Mouse (Mus musculus) activated CD4-positive, CD25-positive, alpha-beta regulatory T cell, adult 4 months (primary cell): Measurements from ENCODE around the gene Rchy1. TPM values are rescaled to one million over a fixed set of nuclear protein-coding genes. Genes with fewer than 3 reads are reported as not detected.

Experiments
- ATAC-seq: one replicate; pipeline ENCODE4 v1.8.0; 2017
- polyA plus RNA-seq, 2 experiments: library from polyadenylated mRNA; unstranded; fragments of 100-300 nt; shearing (Covaris generic); gene quantifications; one replicate each; pipeline ENCODE4 v1.2.1; 2017

The Rchy1 gene
- 10 to 100 TPM; 73.3 to 92.6 TPM for polyA plus RNA-seq

DNA sequence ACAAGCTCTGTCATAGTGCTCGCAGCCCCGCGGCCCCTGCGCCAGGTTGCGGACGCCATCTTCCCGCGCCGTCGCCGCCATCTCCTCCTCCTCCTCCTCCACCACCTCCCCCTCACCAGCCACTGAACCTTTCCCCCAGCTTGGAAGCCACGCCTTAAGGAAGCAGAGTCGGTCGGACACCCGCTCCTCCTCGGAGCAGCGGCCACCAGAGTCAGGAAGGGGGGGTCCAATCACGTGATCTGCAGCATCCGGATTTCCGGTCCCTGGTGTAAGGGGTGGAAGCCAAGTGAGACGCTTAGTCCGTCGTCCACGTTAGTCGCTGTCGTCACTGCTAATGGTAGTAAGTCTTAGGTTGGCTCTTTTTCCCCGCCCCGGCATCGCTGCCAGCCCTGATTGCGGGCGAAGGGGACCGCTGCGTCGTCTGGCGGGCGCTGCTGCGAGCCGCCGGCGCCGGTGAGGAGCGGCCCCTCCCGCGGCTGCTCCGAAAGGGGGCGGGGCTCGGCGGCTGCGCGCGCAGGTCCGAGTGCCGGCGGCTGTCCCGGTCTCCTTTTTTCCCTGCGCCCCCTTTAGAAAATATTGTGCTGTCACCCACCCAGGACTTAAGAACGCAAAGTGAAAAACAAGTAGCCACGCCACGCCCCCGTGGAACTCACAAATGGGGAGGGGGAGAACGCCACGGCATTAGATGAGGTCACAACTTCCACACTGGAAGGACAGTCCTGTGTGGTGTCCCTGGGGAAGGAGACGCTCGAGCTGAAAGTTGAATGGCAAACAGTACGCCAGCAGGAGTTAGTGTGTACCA is at the start of gene Rchy1:
Rchy1 (minus strand) TSS at position 430 of the 802 bp plus-strand sequence.
- ATAC-seq = peak; percentile 83

DNA sequence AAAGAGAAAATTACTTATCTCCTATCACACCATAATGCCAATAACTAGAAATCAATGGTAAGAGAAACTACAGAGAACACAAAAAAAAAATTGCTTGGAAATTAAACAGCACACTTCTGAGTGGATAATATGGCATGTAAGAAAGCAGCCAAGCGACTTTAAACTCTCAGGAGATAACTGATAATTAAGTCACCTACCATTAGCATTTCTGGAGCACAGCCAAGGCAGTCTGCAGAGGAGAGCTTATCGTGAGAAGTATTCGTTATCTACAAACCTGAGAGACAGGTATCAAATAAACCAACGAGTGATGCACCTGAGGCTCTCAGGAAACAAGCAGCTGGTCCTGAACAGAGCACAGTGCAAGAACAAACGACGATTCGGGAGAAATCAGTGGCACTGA is 48.9 kb upstream of the Rchy1 start:
- ATAC-seq = no peak

- ATAC-seq = no peak
These were observed 47.0 kb upstream of the Rchy1 start for GRCm38 (mm10) chr5:92009827-92010226.

GRCm38 (mm10) chr5:92003011-92003410 is 40.1 kb upstream of the Rchy1 start:
- ATAC-seq = peak; percentile 56

- peak; percentile 82 for ATAC-seq
These were observed 37.9 kb upstream of the Rchy1 start for GRCm38 (mm10) chr5:92000770-92001169.

DNA sequence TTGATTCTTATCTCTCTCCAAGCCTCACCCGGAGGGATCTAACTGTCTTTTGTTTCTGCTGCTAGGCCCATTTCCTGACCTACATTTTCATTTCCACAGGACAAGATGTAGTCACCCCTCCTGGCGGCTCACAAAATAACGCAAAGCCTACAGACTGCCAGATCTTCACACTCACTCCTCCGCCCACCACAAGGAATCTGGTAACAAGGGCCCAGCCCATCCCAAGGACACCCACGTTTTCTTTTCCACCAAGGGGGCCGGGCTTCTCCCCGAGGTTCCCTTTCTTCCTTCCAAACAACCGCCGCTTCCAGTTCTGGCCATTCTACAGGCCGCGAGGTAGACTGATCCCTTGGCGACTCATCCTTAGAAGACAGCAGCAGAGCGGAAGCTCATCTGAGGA is 31.7 kb upstream of the Rchy1 start:
- no peak for ATAC-seq

DNA sequence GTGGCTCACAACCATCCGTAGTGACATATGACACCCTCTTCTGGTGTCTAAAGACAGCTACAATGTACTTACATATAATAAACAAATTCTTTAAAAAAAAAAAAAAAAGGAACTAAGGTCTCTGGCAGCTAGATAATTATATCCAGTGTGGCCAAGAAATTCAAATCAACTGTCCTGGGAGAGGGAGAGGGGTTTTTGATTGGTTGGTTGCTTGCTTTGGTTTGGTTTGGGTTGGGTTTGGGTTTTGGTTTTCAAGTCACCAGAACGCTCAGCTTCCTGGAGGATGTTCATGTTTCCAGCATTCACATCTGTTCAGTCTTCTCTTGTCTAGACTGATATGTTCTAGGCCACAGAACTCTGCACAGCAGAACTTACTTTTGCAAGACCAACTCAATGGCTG is 30.2 kb upstream of the Rchy1 start:
- ATAC-seq = no peak

DNA sequence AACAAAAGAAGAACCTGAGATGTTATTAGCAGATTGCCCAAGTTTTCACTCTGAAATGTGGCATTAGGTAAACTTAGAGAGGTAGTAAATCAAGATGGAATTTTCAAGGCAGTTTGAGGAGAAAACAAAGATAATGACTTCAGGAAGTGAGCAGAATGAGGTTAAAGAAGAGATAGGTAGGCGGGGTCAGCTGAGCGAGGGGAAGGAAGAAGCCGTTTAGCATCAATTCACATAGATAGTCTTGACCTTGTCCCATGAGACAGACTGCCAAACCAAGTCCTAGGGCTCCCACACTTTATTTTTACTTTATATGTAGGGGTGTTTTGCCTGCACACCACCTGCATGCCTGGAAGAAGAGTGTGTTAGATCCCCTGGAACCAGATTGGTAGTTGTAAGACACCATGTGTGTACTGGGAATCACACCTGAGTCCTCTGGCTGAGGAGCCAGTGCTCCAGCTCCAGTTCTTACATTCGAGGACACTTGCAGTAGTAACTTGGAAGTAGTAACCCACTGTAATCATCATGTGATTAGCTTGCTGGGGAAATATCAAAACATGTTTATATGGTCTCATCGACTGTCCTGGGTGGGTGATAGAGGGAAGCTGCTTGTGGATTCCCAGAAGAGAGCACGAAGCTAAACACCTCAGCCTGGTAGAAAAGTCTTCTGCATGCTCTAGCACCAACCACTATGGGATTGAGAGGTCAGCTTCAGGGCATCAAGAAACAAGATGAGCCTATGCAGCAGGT is 28.5 kb upstream of the Rchy1 start:
- no peak for ATAC-seq

- no peak for ATAC-seq
These were observed 26.4 kb upstream of the Rchy1 start for GRCm38 (mm10) chr5:91989261-91989660.

GRCm38 (mm10) chr5:91987799-91988198 is 24.9 kb upstream of the Rchy1 start:
- ATAC-seq = no peak

- ATAC-seq = no peak
These were observed 24.4 kb upstream of the Rchy1 start, which contains the start of gene Odaph for GRCm38 (mm10) chr5:91987236-91987635. Gene Odaph, plus strand, starts transcription at chr5:91987475.

DNA sequence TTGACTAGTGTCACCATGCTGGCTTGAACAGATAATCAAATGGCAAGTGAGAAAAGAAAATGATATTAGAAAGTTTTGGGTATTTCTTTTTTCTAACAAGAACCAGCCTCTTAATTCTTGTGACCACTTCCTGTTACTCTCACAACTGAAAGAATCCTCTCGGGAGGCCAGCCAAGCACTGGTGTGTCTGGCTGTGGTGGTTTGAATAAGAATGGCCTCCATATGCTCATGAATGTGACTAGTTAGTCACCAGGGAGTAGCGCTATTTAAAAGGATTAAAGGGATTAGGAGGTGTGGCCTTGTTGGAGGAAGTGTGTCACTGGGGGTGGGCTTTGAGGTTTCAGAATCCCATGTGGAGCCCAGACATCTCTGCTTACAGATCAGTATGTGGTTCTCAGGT is 22.9 kb upstream of the Rchy1 start:
- peak; percentile 76 for ATAC-seq

GRCm38 (mm10) chr5:91983490-91983889 is 20.6 kb upstream of the Rchy1 start:
- no peak for ATAC-seq

GRCm38 (mm10) chr5:91981176-91981840 is 18.4 kb upstream of the Rchy1 start:
- no peak for ATAC-seq

- ATAC-seq = no peak
These were observed 14.5 kb upstream of the Rchy1 start for GRCm38 (mm10) chr5:91977397-91977770.

- no peak for ATAC-seq
These were observed 13.9 kb upstream of the Rchy1 start for GRCm38 (mm10) chr5:91976566-91977396.

GRCm38 (mm10) chr5:91975758-91976157 is 12.9 kb upstream of the Rchy1 start:
- no peak for ATAC-seq

GRCm38 (mm10) chr5:91974002-91974401 is 11.1 kb upstream of the Rchy1 start:
- ATAC-seq = no peak

DNA sequence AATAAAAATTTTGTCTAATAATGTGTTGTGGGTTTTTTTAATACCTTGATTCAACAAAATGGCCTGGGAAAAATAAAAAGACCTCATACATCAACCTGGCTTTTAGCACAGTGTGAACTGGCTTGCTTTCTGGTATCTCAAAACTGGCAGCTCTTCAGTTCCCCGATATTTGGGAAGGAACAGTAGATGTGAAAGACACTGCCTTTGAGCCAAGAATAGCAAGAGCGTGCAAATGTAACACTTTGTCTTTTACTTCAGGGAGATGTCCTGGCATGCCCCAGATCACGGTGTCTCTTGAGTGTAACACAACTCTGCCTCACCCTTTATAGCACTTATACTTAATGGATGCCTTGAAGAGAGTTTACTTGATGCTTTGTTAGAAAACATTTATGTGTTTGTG is 9.2 kb upstream of the Rchy1 start:
- no peak for ATAC-seq

DNA sequence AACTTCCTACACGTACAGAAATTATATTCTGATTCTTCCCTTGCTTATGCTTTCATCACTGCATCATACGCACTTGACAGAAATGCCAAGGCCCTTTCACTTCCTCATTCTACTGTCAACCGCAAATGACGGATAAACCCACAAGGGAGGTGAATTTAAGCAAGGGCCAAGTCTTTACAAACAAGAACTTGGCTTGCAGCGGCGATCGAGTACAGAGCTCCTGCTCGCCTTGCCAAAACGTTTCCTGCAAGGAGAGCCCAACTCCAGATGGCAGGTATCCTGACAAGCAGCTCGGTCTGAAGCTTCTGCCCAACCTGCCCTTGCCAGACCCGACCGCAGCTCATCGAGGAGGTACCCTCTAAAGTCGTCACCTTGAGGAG is 619 bp downstream of the Rchy1 start:
- ATAC-seq = peak; percentile 24

DNA sequence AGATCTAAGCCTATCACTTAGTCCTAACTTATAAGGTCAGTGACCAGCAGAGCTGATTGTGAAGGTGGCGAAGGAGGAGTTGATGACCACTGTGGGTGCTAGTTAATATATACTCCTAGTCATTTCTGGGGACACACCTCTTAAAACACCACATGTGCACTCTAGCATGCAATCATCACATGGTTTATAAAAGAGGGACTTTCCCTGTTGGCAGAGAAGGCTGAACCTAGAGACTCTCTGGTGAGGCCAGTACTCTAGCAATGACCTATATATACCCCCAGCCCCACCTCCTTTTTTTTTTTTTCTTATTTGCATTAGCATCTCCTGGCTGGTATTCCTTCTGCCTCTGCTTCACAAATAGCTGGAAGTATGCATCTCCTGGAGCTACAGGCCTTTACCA is 1.5 kb downstream of the Rchy1 start:
- peak; percentile 51 for ATAC-seq

DNA sequence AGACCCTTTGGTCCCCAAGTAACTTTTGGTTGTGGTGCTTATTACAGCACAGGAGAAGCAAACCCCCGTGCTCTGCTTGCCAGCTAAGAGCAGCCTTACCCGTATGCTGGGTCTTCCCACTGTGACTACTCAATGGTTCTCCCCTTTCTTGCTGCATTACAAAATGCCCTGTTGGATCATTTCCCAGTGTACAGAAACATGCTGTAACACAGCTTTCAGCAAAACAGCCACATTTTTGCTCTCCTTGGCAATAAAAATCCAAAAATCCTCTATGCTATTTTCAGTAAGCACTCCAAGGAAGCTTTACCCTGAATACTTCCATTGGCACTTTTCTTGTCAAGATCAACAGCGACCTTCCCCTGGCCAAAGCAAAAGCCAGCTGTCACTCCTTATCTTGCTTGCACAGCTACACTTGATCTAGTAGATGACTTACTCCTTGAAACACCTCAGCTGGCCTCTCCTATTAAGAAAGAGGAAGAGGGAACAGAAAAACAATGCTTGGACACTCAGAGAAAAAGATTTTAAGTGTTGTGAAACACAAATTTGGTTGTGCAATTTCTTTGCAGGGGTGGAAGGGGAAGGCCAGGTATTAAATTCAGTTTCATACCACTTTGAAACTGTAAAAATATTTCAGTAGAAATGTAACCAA is 2.1 kb downstream of the Rchy1 start:
- ATAC-seq = no peak
